Mouse (Mus musculus): ENCODE measurements around the gene Bicc1. TPM values are rescaled to one million over a fixed set of nuclear protein-coding genes. Genes with fewer than 3 reads are reported as not detected.

Bicc1 gene
- polyA plus RNA-seq, 1 experiment, result 4.0 TPM

- no peak for TF ChIP-seq POLR2A (IDR thresholded peaks at IDR 0.05; ENCODE audit: borderline replicate concordance, control insufficient read depth, low read depth, low read length)
- TF ChIP-seq CTCF (IDR thresholded peaks at IDR 0.05; ENCODE audit: control insufficient read depth, insufficient read depth, low read length), result no peak
- no peaks in the 10 kb centered on the region for H3K4me1 ChIP-seq (ENCODE audit: control insufficient read depth, insufficient read depth, low read length)
- 77% methylated on average over 10 of the region's 10 CpGs for WGBS
- H3K27ac ChIP-seq (ENCODE audit: control insufficient read depth, insufficient read depth, low read depth, low read length, poor library complexity), result no peak overlapping the region
- H3K4me3 ChIP-seq (replicated peaks; ENCODE audit: control insufficient read depth, low read depth, low read length), result no peak overlapping the region
These were observed 108.7 kb downstream of the Bicc1 start for GRCm38 (mm10) chr10:71050722-71051333.

- Histone ChIP-seq H3K4me1 (ENCODE audit: control insufficient read depth, insufficient read depth, low read length) (no peaks in the 10 kb centered on the region), H3K4me3 (replicated peaks; ENCODE audit: control insufficient read depth, low read depth, low read length) (no peak overlapping the region), H3K27ac (ENCODE audit: control insufficient read depth, insufficient read depth, low read depth, low read length, poor library complexity) (no peak overlapping the region)
- WGBS, result 92% methylated on average over 17 of the region's 17 CpGs
- TF ChIP-seq CTCF (IDR thresholded peaks at IDR 0.05; ENCODE audit: control insufficient read depth, insufficient read depth, low read length), result no peak
- TF ChIP-seq POLR2A (IDR thresholded peaks at IDR 0.05; ENCODE audit: borderline replicate concordance, control insufficient read depth, low read depth, low read length), result no peak
These were observed 110.2 kb downstream of the Bicc1 start for GRCm38 (mm10) chr10:71049294-71049693.

GRCm38 (mm10) chr10:71044410-71044809 is 115.1 kb downstream of the Bicc1 start:
- TF ChIP-seq POLR2A (IDR thresholded peaks at IDR 0.05; ENCODE audit: borderline replicate concordance, control insufficient read depth, low read depth, low read length) (no peak), CTCF (IDR thresholded peaks at IDR 0.05; ENCODE audit: control insufficient read depth, insufficient read depth, low read length) (no peak)
- Histone ChIP-seq H3K4me1 (ENCODE audit: control insufficient read depth, insufficient read depth, low read length) (no peaks in the 10 kb centered on the region), H3K27ac (ENCODE audit: control insufficient read depth, insufficient read depth, low read depth, low read length, poor library complexity) (no peak overlapping the region), H3K4me3 (replicated peaks; ENCODE audit: control insufficient read depth, low read depth, low read length) (no peak overlapping the region)
- 79% methylated on average over 1 of the region's 1 CpGs for WGBS

DNA sequence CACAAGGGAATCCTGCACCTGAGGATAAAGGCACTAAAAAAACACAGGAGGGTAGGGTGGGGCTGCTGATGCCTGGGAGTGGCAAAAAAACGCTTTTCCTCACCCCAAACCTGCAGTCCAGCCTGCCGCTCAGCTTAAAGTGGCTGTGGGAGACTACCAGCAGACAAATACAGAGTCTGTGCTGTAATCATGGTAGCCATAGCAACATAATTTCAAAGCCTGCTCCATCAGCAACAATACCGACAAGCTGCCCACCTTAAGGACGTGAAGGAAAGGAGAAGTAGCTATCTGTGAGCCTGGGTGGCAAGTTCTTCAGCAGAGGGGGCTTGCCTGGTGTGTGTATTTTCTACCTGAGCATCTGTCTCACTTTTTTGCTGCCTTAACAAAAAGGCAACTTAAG is 117.6 kb downstream of the Bicc1 start:
- 64% methylated on average over 4 of the region's 4 CpGs for WGBS
- no peak overlapping the region for H3K27ac ChIP-seq (ENCODE audit: control insufficient read depth, insufficient read depth, low read depth, low read length, poor library complexity)

DNA sequence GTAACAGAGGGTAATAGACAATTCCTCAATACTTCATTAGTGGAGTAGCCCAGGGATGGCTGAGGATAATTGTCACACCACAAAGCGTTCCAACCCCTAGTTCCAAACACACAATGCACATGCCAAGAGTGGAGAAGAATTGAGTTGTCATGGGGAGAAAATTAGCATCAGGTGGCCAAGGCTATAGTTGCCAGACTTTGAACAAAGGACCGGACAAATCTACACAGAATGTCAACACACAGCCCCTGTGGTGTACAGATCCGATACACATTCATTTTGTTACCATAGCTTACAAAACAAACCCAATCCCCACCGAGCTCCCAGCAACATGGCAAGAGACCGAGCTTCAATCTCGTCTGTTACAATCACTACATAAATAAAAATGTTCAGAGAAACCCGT is 123.0 kb downstream of the Bicc1 start:
- WGBS, result 79% methylated on average over 7 of the region's 7 CpGs
- Histone ChIP-seq H3K4me3 (replicated peaks; ENCODE audit: control insufficient read depth, low read depth, low read length) (no peak overlapping the region), H3K4me1 (ENCODE audit: control insufficient read depth, insufficient read depth, low read length) (no peaks in the 10 kb centered on the region), H3K27ac (ENCODE audit: control insufficient read depth, insufficient read depth, low read depth, low read length, poor library complexity) (no peak overlapping the region)
- TF ChIP-seq POLR2A (IDR thresholded peaks at IDR 0.05; ENCODE audit: borderline replicate concordance, control insufficient read depth, low read depth, low read length) (no peak), CTCF (IDR thresholded peaks at IDR 0.05; ENCODE audit: control insufficient read depth, insufficient read depth, low read length) (no peak)

More for the DNA sequence above, 117.6 kb downstream of the Bicc1 start:
- TF ChIP-seq CTCF (IDR thresholded peaks at IDR 0.05; ENCODE audit: control insufficient read depth, insufficient read depth, low read length) (no peak), POLR2A (IDR thresholded peaks at IDR 0.05; ENCODE audit: borderline replicate concordance, control insufficient read depth, low read depth, low read length) (no peak)
- Histone ChIP-seq H3K4me3 (replicated peaks; ENCODE audit: control insufficient read depth, low read depth, low read length) (no peak overlapping the region), H3K4me1 (ENCODE audit: control insufficient read depth, insufficient read depth, low read length) (no peaks in the 10 kb centered on the region)

DNA sequence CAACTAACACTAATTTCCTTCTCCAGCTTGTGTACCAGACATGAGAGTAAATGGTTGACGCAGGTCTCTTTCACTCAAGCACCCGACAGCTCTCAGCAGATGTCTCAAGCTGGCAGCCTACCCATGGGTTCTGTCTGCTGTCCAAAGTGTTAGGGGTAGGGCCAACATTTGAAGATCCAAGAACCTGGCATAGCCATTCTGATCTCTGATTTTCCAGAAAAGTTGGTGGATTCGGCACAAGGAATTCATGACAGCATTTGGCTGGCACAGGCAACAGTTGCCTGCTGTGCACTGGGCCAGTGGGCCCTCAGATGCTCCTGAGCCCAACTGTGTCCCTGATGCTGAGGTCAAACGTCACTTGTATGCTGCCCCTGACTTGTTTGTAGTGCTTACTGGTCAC is 130.5 kb downstream of the Bicc1 start:
- TF ChIP-seq CTCF (IDR thresholded peaks at IDR 0.05; ENCODE audit: control insufficient read depth, insufficient read depth, low read length) (no peak), POLR2A (IDR thresholded peaks at IDR 0.05; ENCODE audit: borderline replicate concordance, control insufficient read depth, low read depth, low read length) (no peak)
- 70% methylated on average over 4 of the region's 4 CpGs for WGBS
- Histone ChIP-seq H3K4me1 (ENCODE audit: control insufficient read depth, insufficient read depth, low read length) (no peaks in the 10 kb centered on the region), H3K27ac (ENCODE audit: control insufficient read depth, insufficient read depth, low read depth, low read length, poor library complexity) (no peak overlapping the region), H3K4me3 (replicated peaks; ENCODE audit: control insufficient read depth, low read depth, low read length) (no peak overlapping the region)

DNA sequence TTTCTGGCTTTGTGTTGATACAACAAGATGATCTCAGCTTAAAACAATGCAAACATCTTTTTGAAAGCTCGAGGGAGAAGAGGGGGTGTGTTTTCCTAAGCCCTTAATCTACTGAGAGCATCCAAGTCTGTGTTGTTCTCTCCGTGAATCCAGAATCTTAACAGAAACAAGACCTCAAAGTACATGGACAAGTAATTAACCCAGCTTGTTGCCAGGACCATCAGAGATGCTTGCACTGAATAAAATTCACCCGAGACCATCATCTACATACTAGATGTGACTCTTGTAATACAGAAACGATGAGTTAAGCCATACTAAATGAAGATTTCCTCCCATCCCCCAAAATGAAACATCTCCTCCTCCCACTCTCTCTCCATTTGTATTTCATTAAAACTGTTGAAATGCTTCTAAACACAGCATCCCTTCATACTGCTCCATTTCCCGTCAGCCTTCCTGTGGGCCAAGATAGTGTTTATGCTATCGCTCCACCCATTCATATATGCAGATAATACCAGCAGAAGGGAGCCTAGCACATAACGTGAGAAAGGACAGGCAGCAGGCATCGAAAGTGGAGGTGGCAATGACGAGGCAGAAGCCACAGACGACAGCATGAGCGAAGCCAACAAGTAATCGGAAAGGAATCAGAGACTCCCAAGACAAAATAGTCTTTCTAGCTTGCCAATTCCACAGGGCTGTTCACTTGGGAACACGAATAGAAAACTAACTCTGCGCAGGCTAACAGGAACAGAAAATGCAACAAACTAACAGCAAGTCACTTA is 131.2 kb downstream of the Bicc1 start:
- WGBS, result 73% methylated on average over 14 of the region's 14 CpGs
- Histone ChIP-seq H3K27ac (ENCODE audit: control insufficient read depth, insufficient read depth, low read depth, low read length, poor library complexity) (no peak overlapping the region), H3K4me1 (ENCODE audit: control insufficient read depth, insufficient read depth, low read length) (no peaks in the 10 kb centered on the region), H3K4me3 (replicated peaks; ENCODE audit: control insufficient read depth, low read depth, low read length) (no peak overlapping the region)
- TF ChIP-seq CTCF (IDR thresholded peaks at IDR 0.05; ENCODE audit: control insufficient read depth, insufficient read depth, low read length) (no peak), POLR2A (IDR thresholded peaks at IDR 0.05; ENCODE audit: borderline replicate concordance, control insufficient read depth, low read depth, low read length) (no peak)

DNA sequence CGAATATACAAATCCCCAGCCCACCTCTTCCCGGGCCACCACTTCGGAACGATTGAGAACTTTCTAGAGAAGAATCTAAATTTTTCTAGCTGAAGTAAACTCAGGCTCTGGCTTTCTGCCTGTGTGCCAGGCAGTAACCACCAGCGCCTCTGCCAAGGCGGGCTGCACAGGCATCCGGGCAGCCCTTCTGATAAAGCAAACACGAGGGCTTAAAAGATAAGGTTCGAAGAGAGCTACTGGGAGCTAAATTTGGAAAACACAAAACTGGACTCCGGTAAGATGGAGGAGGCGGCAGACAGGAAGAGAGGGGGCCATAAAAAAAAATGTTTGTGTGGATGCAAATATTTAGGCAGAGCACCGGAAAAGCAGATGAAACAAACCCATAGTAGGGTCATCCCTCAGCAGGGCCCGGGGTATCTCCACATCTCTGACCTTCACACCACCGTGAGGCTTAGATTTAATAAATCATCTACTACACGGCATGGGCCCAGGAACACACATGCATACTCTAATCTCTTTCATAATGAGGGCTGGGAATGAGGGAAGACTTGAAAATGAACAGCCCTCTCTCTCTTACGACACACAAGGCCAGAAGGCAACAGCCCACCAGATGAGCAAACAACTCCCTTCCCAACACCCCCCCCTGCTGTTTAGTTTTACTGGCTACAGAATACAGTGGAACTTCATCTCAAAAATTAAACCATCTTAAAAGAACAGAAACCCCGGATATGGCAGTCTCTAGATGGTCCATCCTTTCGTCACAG is 134.2 kb downstream of the Bicc1 start:
- WGBS, result 70% methylated on average over 18 of the region's 18 CpGs
- no peak overlapping the region for H3K27ac ChIP-seq (ENCODE audit: control insufficient read depth, insufficient read depth, low read depth, low read length, poor library complexity)
- H3K4me1 ChIP-seq (ENCODE audit: control insufficient read depth, insufficient read depth, low read length), result no peaks in the 10 kb centered on the region
- no peak overlapping the region for H3K4me3 ChIP-seq (replicated peaks; ENCODE audit: control insufficient read depth, low read depth, low read length)
- TF ChIP-seq CTCF (IDR thresholded peaks at IDR 0.05; ENCODE audit: control insufficient read depth, insufficient read depth, low read length) (no peak), POLR2A (IDR thresholded peaks at IDR 0.05; ENCODE audit: borderline replicate concordance, control insufficient read depth, low read depth, low read length) (no peak)
